Mouse (Mus musculus): Measurements from ENCODE around the gene Adgrg5.

The Adgrg5 gene

GRCm38 (mm10) chr8:94923405-94923804, at the start of gene Adgrg5:
TSS of gene Adgrg5 (plus strand) at chr8:94923694.
- DNase-seq (ENCODE audit: low read depth, low spot score) = no peak

GRCm38 (mm10) chr8:94874358-94874757, 49.1 kb upstream of the Adgrg5 start:
- DNase-seq (ENCODE audit: low read depth, low spot score) = peak; percentile 84

GRCm38 (mm10) chr8:94875096-94875870, 48.2 kb upstream of the Adgrg5 start:
- DNase-seq (ENCODE audit: low read depth, low spot score) = peak; percentile 24

- DNase-seq (ENCODE audit: low read depth, low spot score) = no peak
These were observed 47.7 kb upstream of the Adgrg5 start for GRCm38 (mm10) chr8:94875871-94876150.

- DNase-seq (ENCODE audit: low read depth, low spot score) = peak; percentile 85
These were observed 47.2 kb upstream of the Adgrg5 start, which contains the start of gene Dok4 for GRCm38 (mm10) chr8:94876197-94876730. TSS of gene Dok4 (minus strand) at chr8:94876330.

GRCm38 (mm10) chr8:94876820-94877219, 46.7 kb upstream of the Adgrg5 start:
- peak; percentile 62 for DNase-seq (ENCODE audit: low read depth, low spot score)

- DNase-seq (ENCODE audit: low read depth, low spot score) = no peak
These were observed 42.8 kb upstream of the Adgrg5 start for GRCm38 (mm10) chr8:94880742-94881141.

GRCm38 (mm10) chr8:94888383-94889036, 35.0 kb upstream of the Adgrg5 start:
- DNase-seq (ENCODE audit: low read depth, low spot score) = no peak

- no peak for DNase-seq (ENCODE audit: low read depth, low spot score)
These were observed 30.6 kb upstream of the Adgrg5 start for GRCm38 (mm10) chr8:94892917-94893316.

GRCm38 (mm10) chr8:94899262-94899661, 24.2 kb upstream of the Adgrg5 start:
- peak; percentile 84 for DNase-seq (ENCODE audit: low read depth, low spot score)

- no peak for DNase-seq (ENCODE audit: low read depth, low spot score)
These were observed 22.9 kb upstream of the Adgrg5 start for GRCm38 (mm10) chr8:94900617-94901016.

GRCm38 (mm10) chr8:94901031-94901430, 22.5 kb upstream of the Adgrg5 start:
- peak; percentile 54 for DNase-seq (ENCODE audit: low read depth, low spot score)

GRCm38 (mm10) chr8:94903709-94904108, 19.8 kb upstream of the Adgrg5 start:
- no peak for DNase-seq (ENCODE audit: low read depth, low spot score)

- no peak for DNase-seq (ENCODE audit: low read depth, low spot score)
These were observed 18.9 kb upstream of the Adgrg5 start for GRCm38 (mm10) chr8:94904450-94905175.

- no peak for DNase-seq (ENCODE audit: low read depth, low spot score)
These were observed 15.7 kb upstream of the Adgrg5 start for GRCm38 (mm10) chr8:94907591-94908300.

- peak; percentile 88 for DNase-seq (ENCODE audit: low read depth, low spot score)
These were observed 14.6 kb upstream of the Adgrg5 start for GRCm38 (mm10) chr8:94908847-94909246.

- peak; percentile 85 for DNase-seq (ENCODE audit: low read depth, low spot score)
These were observed 10.3 kb upstream of the Adgrg5 start for GRCm38 (mm10) chr8:94913061-94913660.

- DNase-seq (ENCODE audit: low read depth, low spot score) = no peak
These were observed 9.2 kb upstream of the Adgrg5 start for GRCm38 (mm10) chr8:94914256-94914655.

- DNase-seq (ENCODE audit: low read depth, low spot score) = no peak
These were observed 8.8 kb upstream of the Adgrg5 start for GRCm38 (mm10) chr8:94914701-94915101.

- DNase-seq (ENCODE audit: low read depth, low spot score) = no peak
These were observed 7.1 kb upstream of the Adgrg5 start for GRCm38 (mm10) chr8:94916311-94916959.

- no peak for DNase-seq (ENCODE audit: low read depth, low spot score)
These were observed 6.6 kb upstream of the Adgrg5 start for GRCm38 (mm10) chr8:94916960-94917324.
